Mouse (Mus musculus): ENCODE data around the gene Secisbp2.

DNA sequence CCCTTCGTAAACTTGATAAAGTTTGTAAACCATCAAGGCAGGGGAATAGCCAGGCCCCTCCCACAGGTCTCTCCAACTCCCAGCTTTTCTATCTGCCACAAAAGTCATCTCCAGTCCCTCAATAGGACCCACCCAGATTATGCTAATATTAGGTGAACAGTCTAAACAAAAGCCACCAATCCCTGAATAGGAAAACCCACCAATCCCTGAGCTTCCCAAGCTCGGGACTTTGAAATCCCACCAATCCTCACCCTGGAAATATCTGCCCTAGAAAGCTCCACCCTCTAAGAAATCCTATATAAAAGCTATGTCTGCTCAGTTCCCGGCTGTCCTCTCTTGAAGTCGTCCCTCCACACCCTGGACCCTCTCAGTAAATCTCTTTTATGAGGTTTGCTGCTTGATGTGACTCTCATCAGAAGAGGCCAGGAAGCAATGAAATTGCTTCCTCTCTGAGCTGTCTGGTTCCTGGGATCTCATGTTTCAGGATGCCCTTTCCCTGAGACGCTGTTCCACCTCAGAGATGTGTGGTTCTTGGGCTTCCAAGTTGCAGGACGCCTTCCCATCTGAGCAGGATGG is 23.1 kb upstream of the Secisbp2 start:
- TF ChIP-seq ZNF384 (IDR thresholded peaks at IDR 0.05; ENCODE audit: low read depth, low read length) (no peak), ZC3H11A (IDR thresholded peaks at IDR 0.05; ENCODE audit: borderline replicate concordance, low read depth, low read length) (no peak)

Measured in ES-E14 (cell line).